Mouse (Mus musculus) embryonic facial prominence, embryonic 13.5 days (tissue): ENCODE data around the gene Prickle3. TPM values are rescaled to one million over a fixed set of nuclear protein-coding genes. Genes with fewer than 3 reads are reported as not detected.

Experiments used
- ATAC-seq: fragments of 200-750 bp; cut with Nextera tagmentation; 2 replicates; pipeline ENCODE4 v1.8.0; 2017; ENCODE audit warnings: low read depth; ENCODE audit not compliant: insufficient number of reproducible peaks, insufficient read depth, low FRiP score, low TSS enrichment
- H3K27ac ChIP-seq: fragments of 300-500 bp; sonication (generic); 2 replicates; pipeline ENCODE4 v1.5.1; 2015; ENCODE audit warnings: moderate library complexity, mild to moderate bottlenecking, inconsistent platforms
- H3K27me3 ChIP-seq: fragments of 300-500 bp; sonication (generic); 2 replicates; pipeline ENCODE4 v1.6.1; 2015; ENCODE audit warnings: mild to moderate bottlenecking, inconsistent platforms
- H3K36me3 ChIP-seq: fragments of 300-500 bp; sonication (generic); 2 replicates; pipeline ENCODE4 v1.6.1; 2015; ENCODE audit warnings: mild to moderate bottlenecking, inconsistent platforms
- H3K4me1 ChIP-seq: fragments of 300-500 bp; sonication (generic); 2 replicates; pipeline ENCODE4 v1.6.1; 2015; ENCODE audit warnings: inconsistent platforms
- H3K4me2 ChIP-seq: fragments of 300-500 bp; sonication (generic); 2 replicates; pipeline ENCODE4 v1.6.1; 2015; ENCODE audit warnings: moderate library complexity, mild to moderate bottlenecking, inconsistent platforms
- H3K4me3 ChIP-seq: fragments of 300-500 bp; sonication (generic); 2 replicates; pipeline ENCODE4 v1.5.1; 2015; ENCODE audit warnings: mild to moderate bottlenecking, inconsistent platforms
- H3K9ac ChIP-seq: fragments of 300-500 bp; sonication (generic); 2 replicates; pipeline ENCODE4 v1.6.1; 2015; ENCODE audit warnings: mild to moderate bottlenecking, inconsistent platforms
- H3K9me3 ChIP-seq: fragments of 300-500 bp; sonication (generic); 2 replicates; pipeline ENCODE4 v1.6.1; 2016; ENCODE audit warnings: inconsistent platforms
- WGBS: fragments of 180-500 bp; shearing (Covaris S2); methylation state at CpG from one replicate; pipeline ENCODE4 v1.1.7; 2015; ENCODE audit warnings: mixed read lengths; 5-methylcytosine and 5-hydroxymethylcytosine counted together
- polyA plus RNA-seq: library from polyadenylated mRNA; unstranded; fragments of >200 nt; fragmentation: Nextera tagmentation; extraction: Ambion mirVana; gene quantifications from 2 replicates; pipeline ENCODE4 v1.2.1, GENCODE M21; 2015

The Prickle3 gene
- polyA plus RNA-seq, 1 experiment from 2014 or later: 11.8 TPM

- no peaks in the 10 kb centered on the region for H3K36me3 ChIP-seq
- no peaks in the 10 kb centered on the region for H3K9me3 ChIP-seq
Measured at GRCm38 (mm10) chrX:7648671-7649304, 8.3 kb upstream of the Prickle3 start.

DNA sequence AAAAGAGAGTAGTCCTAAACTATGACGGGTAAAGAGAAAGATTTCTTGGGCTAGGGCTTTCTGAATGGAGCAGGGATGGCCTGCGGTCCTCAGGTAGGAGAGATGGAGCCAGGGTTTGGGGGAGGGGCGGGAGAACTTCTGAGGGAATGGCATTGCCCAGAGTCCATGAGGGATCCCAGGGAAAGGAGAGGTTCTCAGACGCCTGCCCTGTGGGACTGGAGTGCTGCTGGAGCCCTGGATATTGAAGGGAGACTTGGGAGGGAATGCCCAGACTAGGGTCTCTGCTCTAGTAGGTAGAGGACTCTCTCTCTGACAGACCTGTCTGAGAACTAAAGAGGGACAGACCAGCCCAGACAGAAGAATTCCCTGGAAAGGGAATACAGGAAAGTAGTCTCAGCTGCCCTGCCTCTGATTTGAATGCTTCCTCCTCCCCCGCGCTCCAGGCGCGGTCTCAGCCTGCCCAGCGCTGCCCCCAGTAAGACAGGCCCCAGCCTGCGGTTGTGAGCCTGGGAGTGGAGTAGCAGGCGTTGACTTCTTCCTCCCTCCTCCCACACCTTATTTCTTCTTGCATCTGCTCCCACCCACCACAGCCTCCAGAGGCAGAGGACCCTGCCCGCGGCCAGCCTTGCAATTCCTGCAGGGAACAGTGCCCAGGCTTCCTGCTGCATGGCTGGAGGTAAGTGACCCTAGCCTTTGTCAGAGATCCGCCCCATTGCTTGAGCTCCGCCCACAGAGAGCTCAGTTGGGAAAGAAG, 1.1 kb downstream of the Prickle3 start:
- H3K27ac ChIP-seq: peak overlapping the region; percentile 69
- H3K36me3 ChIP-seq: no peaks in the 10 kb centered on the region
- ATAC-seq: no peak
- H3K4me3 ChIP-seq: peak overlapping the region; percentile 50
- no peaks in the 10 kb centered on the region for H3K9me3 ChIP-seq
- H3K4me2 ChIP-seq: peak overlapping the region; percentile 61
- 35% methylated on average over 15 of the region's 15 CpGs for WGBS
- peak overlapping the region; percentile 74; the same call in 1 of the 2 replicates for H3K9ac ChIP-seq
- H3K27me3 ChIP-seq: no peaks in the 10 kb centered on the region
- 0 out of 2 replicates have a peak, but pooled peaks cover 7% of the 10 kb centered on the region for H3K4me1 ChIP-seq

More at GRCm38 (mm10) chrX:7648671-7649304, 8.3 kb upstream of the Prickle3 start:
- H3K9ac ChIP-seq: peak overlapping the region; percentile 74
- H3K27ac ChIP-seq: peak overlapping the region; percentile 68; the same call in 1 of the 2 replicates
- H3K4me3 ChIP-seq: peak overlapping the region; percentile 52
- no peaks in the 10 kb centered on the region for H3K4me1 ChIP-seq
- H3K4me2 ChIP-seq: peak overlapping the region; percentile 61
- ATAC-seq: peak; percentile 96
- WGBS: 21% methylated on average over 25 of the region's 25 CpGs
- H3K27me3 ChIP-seq: no peaks in the 10 kb centered on the region

- Histone ChIP-seq H3K4me3 (peak overlapping the region; percentile 50), H3K27me3 (no peaks in the 10 kb centered on the region), H3K4me2 (peak overlapping the region; percentile 61), H3K36me3 (no peaks in the 10 kb centered on the region), H3K4me1 (0 out of 2 replicates have a peak, but pooled peaks cover 7% of the 10 kb centered on the region), H3K9ac (no peak overlapping the region), H3K27ac (no peak overlapping the region), H3K9me3 (no peaks in the 10 kb centered on the region)
- ATAC-seq: no peak
- 54% methylated on average over 11 of the region's 11 CpGs for WGBS
Measured at GRCm38 (mm10) chrX:7658785-7659589, 1.9 kb downstream of the Prickle3 start.

DNA sequence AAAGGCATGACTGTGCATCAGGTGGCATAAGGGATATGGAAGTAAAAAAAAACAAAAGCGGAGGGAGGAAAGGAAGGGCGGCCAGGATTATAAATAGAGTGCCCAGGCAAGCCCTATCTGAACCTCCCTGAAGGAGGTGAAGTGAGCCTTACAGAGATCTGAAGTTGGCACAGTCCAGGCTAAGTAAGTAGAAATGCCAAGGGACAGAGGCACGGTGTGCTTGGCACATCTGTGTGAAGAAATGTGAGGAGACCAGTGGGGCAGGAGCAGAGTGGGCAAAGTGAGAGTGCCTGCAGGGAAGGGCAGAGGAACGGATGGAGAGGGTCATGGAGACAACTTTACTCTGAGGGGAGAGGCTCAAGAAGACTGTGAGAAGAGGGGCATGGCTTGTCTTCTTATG, 4.0 kb downstream of the Prickle3 start:
- 76% methylated on average over 4 of the region's 4 CpGs for WGBS
- Histone ChIP-seq H3K27me3 (no peaks in the 10 kb centered on the region), H3K4me2 (no peak overlapping the region), H3K4me3 (no peak overlapping the region), H3K4me1 (0 out of 2 replicates have a peak, but pooled peaks cover 7% of the 10 kb centered on the region), H3K36me3 (no peaks in the 10 kb centered on the region), H3K9ac (no peak overlapping the region), H3K27ac (no peak overlapping the region), H3K9me3 (no peaks in the 10 kb centered on the region)
- no peak for ATAC-seq

DNA sequence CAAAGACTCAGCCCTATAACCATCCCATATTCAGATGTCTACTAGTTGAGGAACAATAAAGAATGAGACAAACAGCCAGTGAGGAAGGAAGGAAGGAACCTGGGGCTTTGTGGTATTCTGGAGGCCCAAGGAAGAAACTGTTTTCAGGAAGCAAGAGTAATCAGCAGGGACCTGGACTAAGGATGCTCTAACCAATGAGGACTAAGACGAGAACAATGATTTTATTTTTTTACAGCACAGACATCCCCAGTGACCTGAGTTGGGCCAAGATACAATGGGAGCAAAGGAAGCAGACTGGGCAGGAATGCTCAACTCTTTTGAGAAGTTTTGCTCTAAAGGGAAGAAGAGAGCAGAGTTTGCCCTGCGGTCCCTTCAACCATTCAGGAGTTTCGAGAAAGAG, 5.9 kb downstream of the Prickle3 start:
- no peak for ATAC-seq
- peaks cover 12% of the 10 kb centered on the region; the same call in 1 of the 2 replicates for H3K36me3 ChIP-seq
- WGBS: 77% methylated on average over 3 of the region's 3 CpGs

GRCm38 (mm10) chrX:7664791-7665190, 7.7 kb downstream of the Prickle3 start:
- no peak overlapping the region for H3K9ac ChIP-seq
- H3K36me3 ChIP-seq: peaks cover 12% of the 10 kb centered on the region; the same call in 1 of the 2 replicates
- H3K4me3 ChIP-seq: no peak overlapping the region
- no peaks in the 10 kb centered on the region for H3K27me3 ChIP-seq
- WGBS: 90% methylated on average over 11 of the region's 11 CpGs
- H3K4me2 ChIP-seq: no peak overlapping the region
- no peak overlapping the region for H3K27ac ChIP-seq
- H3K4me1 ChIP-seq: no peaks in the 10 kb centered on the region
- no peaks in the 10 kb centered on the region for H3K9me3 ChIP-seq
- ATAC-seq: no peak

More for the DNA sequence above, 5.9 kb downstream of the Prickle3 start:
- no peak overlapping the region for H3K27ac ChIP-seq
- no peaks in the 10 kb centered on the region for H3K9me3 ChIP-seq
- no peak overlapping the region for H3K4me3 ChIP-seq
- no peak overlapping the region for H3K9ac ChIP-seq
- no peaks in the 10 kb centered on the region for H3K27me3 ChIP-seq
- H3K4me1 ChIP-seq: 0 out of 2 replicates have a peak, but pooled peaks cover 5% of the 10 kb centered on the region
- no peak overlapping the region for H3K4me2 ChIP-seq

GRCm38 (mm10) chrX:7665739-7666502, 8.9 kb downstream of the Prickle3 start:
- Histone ChIP-seq H3K9me3 (no peaks in the 10 kb centered on the region), H3K27ac (no peak overlapping the region), H3K9ac (no peak overlapping the region), H3K4me1 (no peaks in the 10 kb centered on the region), H3K36me3 (peaks cover 12% of the 10 kb centered on the region; the same call in 1 of the 2 replicates), H3K4me2 (no peak overlapping the region), H3K27me3 (no peaks in the 10 kb centered on the region), H3K4me3 (no peak overlapping the region)
- 77% methylated on average over 21 of the region's 21 CpGs for WGBS
- ATAC-seq: no peak

GRCm38 (mm10) chrX:7670390-7670881, 13.4 kb downstream of the Prickle3 start:
- Histone ChIP-seq H3K27ac (peak overlapping the region; percentile 80), H3K36me3 (peaks cover 12% of the 10 kb centered on the region; the same call in 1 of the 2 replicates), H3K9ac (peak overlapping the region; percentile 67), H3K4me2 (peak overlapping the region; percentile 57), H3K4me1 (no peaks in the 10 kb centered on the region), H3K4me3 (peak overlapping the region; percentile 49), H3K27me3 (no peaks in the 10 kb centered on the region), H3K9me3 (no peaks in the 10 kb centered on the region)
- 22% methylated on average over 19 of the region's 19 CpGs for WGBS
- ATAC-seq: peak; percentile 58

DNA sequence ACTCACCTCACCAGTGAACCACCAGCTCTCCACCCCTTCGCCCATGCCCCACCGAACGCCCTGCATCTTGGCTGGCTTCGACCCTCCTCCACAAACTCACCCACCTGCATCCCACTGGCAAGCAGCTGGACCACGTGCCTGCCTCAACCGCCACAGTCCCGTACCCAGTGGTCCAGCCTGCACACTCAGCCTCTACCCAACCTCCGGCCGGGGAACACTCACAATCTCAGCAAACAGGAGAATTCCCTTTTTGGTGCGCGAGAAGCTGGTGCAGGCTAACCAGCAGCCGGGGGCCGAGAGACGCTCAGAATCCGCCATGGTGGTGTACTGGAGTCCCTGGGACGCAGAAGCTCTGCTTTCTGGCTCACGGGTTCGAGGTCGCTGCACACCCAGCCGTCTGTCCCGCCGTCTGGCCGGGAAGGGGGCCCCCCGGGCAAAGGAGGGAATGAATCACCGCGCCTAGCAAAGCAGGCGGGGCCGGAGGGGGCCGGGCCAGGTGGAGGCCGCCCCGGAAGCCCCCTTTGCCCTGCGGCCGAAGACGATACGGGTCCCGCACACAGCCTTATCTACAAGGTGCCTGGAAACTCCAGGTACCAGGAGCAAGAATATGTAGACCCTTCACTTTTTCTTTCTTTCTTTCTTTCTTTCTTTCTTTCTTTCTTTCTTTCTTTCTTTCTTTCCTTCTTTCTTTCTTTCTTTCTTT, 14.0 kb downstream of the Prickle3 start, which contains the start of gene Plp2:
Gene Plp2, minus strand, starts transcription at position 470 of the 703 bp plus-strand sequence.
- H3K9me3 ChIP-seq: no peaks in the 10 kb centered on the region
- 0 out of 2 replicates have a peak, but pooled peaks have one; percentile 7 for ATAC-seq
- peak within 1 kb of the TSS; percentile 67 for H3K9ac ChIP-seq
- H3K27me3 ChIP-seq: no peaks in the 10 kb centered on the region
- H3K4me2 ChIP-seq: peak within 1 kb of the TSS; percentile 57
- H3K27ac ChIP-seq: peak within 1 kb of the TSS; percentile 80
- no peaks in the 10 kb centered on the region for H3K4me1 ChIP-seq
- WGBS: 24% methylated on average over 36 of the region's 36 CpGs
- H3K4me3 ChIP-seq: peak within 1 kb of the TSS; percentile 49
- H3K36me3 ChIP-seq: peaks cover 12% of the 10 kb centered on the region; the same call in 1 of the 2 replicates

DNA sequence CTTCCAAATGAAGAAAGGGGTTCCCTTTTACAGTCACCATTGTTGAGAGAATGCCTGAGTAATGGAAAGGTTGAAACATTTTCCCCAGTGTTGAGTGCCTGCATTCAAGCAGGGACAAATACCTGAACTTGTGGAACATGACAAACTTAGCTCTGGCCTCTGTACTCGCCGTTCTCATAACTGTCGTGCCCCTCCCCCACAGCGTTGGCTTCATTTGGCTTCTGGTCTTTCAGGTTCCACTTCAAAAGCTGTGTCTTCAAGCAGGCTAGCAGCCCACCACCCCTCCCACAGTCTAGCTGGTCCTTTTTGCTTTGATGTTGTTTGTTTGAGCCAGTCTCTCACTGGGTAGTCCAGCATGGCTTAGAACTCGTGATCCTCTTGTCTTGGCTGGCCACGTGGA, 15.7 kb downstream of the Prickle3 start:
- H3K4me1 ChIP-seq: no peaks in the 10 kb centered on the region
- no peak overlapping the region for H3K4me2 ChIP-seq
- ATAC-seq: no peak
- 55% methylated on average over 6 of the region's 6 CpGs for WGBS
- no peak overlapping the region for H3K4me3 ChIP-seq
- no peaks in the 10 kb centered on the region for H3K36me3 ChIP-seq
- no peak overlapping the region for H3K9ac ChIP-seq
- no peaks in the 10 kb centered on the region for H3K9me3 ChIP-seq
- H3K27me3 ChIP-seq: no peaks in the 10 kb centered on the region
- H3K27ac ChIP-seq: no peak overlapping the region
